Mouse (Mus musculus): ENCODE results near the gene Rhoq. TPM values are rescaled to one million over a fixed set of nuclear protein-coding genes. Genes with fewer than 3 reads are reported as not detected.
A peak's percentile ranks its signal among the peaks of the same experiment; 100 is the strongest.

The Rhoq gene
- polyA plus RNA-seq, 1 experiment from 2014 or later, result 10.8 TPM

DNA sequence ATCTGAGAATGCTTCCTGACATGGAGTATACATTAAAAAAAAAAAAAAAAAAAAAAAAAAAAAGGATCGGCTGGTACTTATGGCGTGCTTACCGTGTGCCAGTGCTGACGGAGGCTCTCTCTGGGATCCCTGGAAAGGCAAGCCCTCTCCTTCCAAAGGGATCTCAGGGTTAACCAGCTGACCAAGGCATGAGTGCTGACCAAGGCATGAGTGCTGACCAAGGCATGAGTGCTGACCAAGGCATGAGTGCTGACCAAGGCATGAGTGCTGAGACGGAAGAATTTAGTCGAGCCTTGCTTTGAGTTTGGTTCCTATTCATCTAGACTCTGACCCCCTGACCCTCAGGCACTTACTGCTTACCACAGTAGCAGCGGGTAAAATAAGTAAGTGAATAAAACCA, 24.2 kb upstream of the Rhoq start:
- no peak overlapping the region for H3K9ac ChIP-seq
- WGBS, result 66% methylated on average over 7 of the region's 7 CpGs
- H3K4me1 ChIP-seq, result peaks cover 11% of the 10 kb centered on the region
- H3K4me2 ChIP-seq, result no peak overlapping the region
- no peak overlapping the region for H3K4me3 ChIP-seq (replicated peaks)
- H3K27me3 ChIP-seq, result peaks cover 24% of the 10 kb centered on the region
- H3K9me3 ChIP-seq, result no peaks in the 10 kb centered on the region
- no peak for ATAC-seq (ENCODE audit: low FRiP score)
- H3K27ac ChIP-seq, result no peak overlapping the region
- H3K36me3 ChIP-seq (replicated peaks), result no peaks in the 10 kb centered on the region

- ATAC-seq (ENCODE audit: low FRiP score), result no peak
- Histone ChIP-seq H3K4me1 (peaks cover 11% of the 10 kb centered on the region), H3K9me3 (no peaks in the 10 kb centered on the region), H3K27me3 (peaks cover 7% of the 10 kb centered on the region), H3K4me3 (replicated peaks) (no peak overlapping the region), H3K4me2 (no peak overlapping the region), H3K27ac (no peak overlapping the region), H3K36me3 (replicated peaks) (no peaks in the 10 kb centered on the region), H3K9ac (no peak overlapping the region)
- 57% methylated on average over 6 of the region's 6 CpGs for WGBS
These were observed 20.8 kb upstream of the Rhoq start for GRCm38 (mm10) chr17:86942112-86942511.

GRCm38 (mm10) chr17:86943158-86943557, 19.7 kb upstream of the Rhoq start:
- Histone ChIP-seq H3K4me1 (peaks cover 8% of the 10 kb centered on the region), H3K4me3 (replicated peaks) (no peak overlapping the region), H3K9ac (no peak overlapping the region), H3K27ac (no peak overlapping the region), H3K9me3 (no peaks in the 10 kb centered on the region), H3K36me3 (replicated peaks) (no peaks in the 10 kb centered on the region), H3K4me2 (no peak overlapping the region), H3K27me3 (peaks cover 5% of the 10 kb centered on the region; the same call in 1 of the 2 replicates)
- no peak for ATAC-seq (ENCODE audit: low FRiP score)
- 89% methylated on average over 6 of the region's 6 CpGs for WGBS

DNA sequence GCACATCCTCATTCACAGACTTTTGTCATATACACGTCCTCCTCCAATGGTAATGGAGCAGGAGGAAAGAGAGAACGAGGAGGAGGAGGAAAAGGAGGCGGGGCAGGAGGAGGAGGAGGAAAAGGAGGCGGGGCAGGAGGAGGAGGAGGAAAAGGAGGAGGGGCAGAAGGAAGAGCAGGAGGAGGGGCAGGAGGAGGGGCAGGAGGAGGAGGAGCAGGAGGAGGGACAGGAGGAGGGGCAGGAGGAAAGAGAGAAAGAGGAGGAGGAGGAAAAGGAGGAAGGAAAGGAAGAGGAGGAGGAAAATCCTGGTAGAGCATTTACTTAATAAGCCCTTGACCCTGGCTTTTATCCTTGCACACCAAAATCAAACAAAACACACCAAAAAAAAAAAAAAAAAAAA, 16.8 kb upstream of the Rhoq start:
- H3K4me3 ChIP-seq (replicated peaks), result no peak overlapping the region
- ATAC-seq (ENCODE audit: low FRiP score), result no peak
- no peak overlapping the region for H3K9ac ChIP-seq
- H3K27me3 ChIP-seq, result peaks cover 4% of the 10 kb centered on the region
- no peak overlapping the region for H3K4me2 ChIP-seq
- peaks cover 10% of the 10 kb centered on the region for H3K4me1 ChIP-seq
- H3K36me3 ChIP-seq (replicated peaks), result no peaks in the 10 kb centered on the region
- H3K9me3 ChIP-seq, result no peaks in the 10 kb centered on the region
- H3K27ac ChIP-seq, result no peak overlapping the region
- 34% methylated on average over 4 of the region's 4 CpGs for WGBS

GRCm38 (mm10) chr17:86947840-86948796, 14.8 kb upstream of the Rhoq start, which contains the start of gene Atp6v1e2:
Gene Atp6v1e2 (minus strand): TSS chr17:86947897.
- H3K36me3 ChIP-seq (replicated peaks), result no peaks in the 10 kb centered on the region
- no peaks in the 10 kb centered on the region for H3K9me3 ChIP-seq
- ATAC-seq (ENCODE audit: low FRiP score), result peak; percentile 90
- no peak within 1 kb of the TSS for H3K9ac ChIP-seq
- H3K4me2 ChIP-seq, result no peak within 1 kb of the TSS
- peaks cover 10% of the 10 kb centered on the region for H3K4me1 ChIP-seq
- no peak within 1 kb of the TSS for H3K27ac ChIP-seq
- 72% methylated on average over 28 of the region's 28 CpGs for WGBS
- peaks cover 4% of the 10 kb centered on the region; the same call in 1 of the 2 replicates for H3K27me3 ChIP-seq
- no peak within 1 kb of the TSS for H3K4me3 ChIP-seq (replicated peaks)

- no peak overlapping the region for H3K9ac ChIP-seq
- no peak overlapping the region for H3K4me2 ChIP-seq
- H3K4me1 ChIP-seq, result peaks cover 10% of the 10 kb centered on the region
- H3K27ac ChIP-seq, result no peak overlapping the region
- H3K4me3 ChIP-seq (replicated peaks), result no peak overlapping the region
- H3K27me3 ChIP-seq, result peaks cover 4% of the 10 kb centered on the region; the same call in 1 of the 2 replicates
- ATAC-seq (ENCODE audit: low FRiP score), result no peak
- 79% methylated on average over 6 of the region's 6 CpGs for WGBS
- no peaks in the 10 kb centered on the region for H3K36me3 ChIP-seq (replicated peaks)
- H3K9me3 ChIP-seq, result no peaks in the 10 kb centered on the region
These were observed 14.1 kb upstream of the Rhoq start for GRCm38 (mm10) chr17:86948801-86949200.

DNA sequence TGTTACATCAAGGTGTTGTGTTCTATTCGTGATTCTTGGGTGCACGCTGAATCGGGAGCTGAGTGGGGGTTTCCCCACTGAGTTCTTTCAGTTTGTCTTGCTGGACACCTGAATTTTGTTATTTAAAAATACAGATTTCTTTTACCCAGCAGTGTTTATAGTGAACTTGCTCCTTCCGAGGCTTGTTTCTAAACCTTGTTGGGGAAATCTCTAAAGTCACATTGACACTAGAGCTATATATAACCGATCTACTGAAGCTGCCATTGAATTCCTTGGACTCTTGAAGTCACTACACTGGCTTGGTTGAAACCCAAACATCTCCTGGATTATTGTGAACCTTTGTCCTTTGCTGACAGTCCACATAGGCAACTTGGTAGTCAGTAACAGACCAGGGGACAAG, 5.6 kb upstream of the Rhoq start:
- H3K36me3 ChIP-seq (replicated peaks), result no peaks in the 10 kb centered on the region
- H3K9ac ChIP-seq, result no peak overlapping the region
- no peaks in the 10 kb centered on the region for H3K27me3 ChIP-seq
- 93% methylated on average over 5 of the region's 5 CpGs for WGBS
- H3K9me3 ChIP-seq, result no peaks in the 10 kb centered on the region
- H3K27ac ChIP-seq, result no peak overlapping the region
- no peak overlapping the region for H3K4me3 ChIP-seq (replicated peaks)
- ATAC-seq (ENCODE audit: low FRiP score), result no peak
- H3K4me2 ChIP-seq, result no peak overlapping the region
- peaks cover 6% of the 10 kb centered on the region; the same call in 1 of the 2 replicates for H3K4me1 ChIP-seq

- Histone ChIP-seq H3K4me1 (peaks cover 6% of the 10 kb centered on the region; the same call in 1 of the 2 replicates), H3K27me3 (no peaks in the 10 kb centered on the region), H3K9ac (no peak overlapping the region), H3K4me2 (no peak overlapping the region), H3K36me3 (replicated peaks) (no peaks in the 10 kb centered on the region), H3K4me3 (replicated peaks) (no peak overlapping the region), H3K27ac (no peak overlapping the region), H3K9me3 (no peaks in the 10 kb centered on the region)
- ATAC-seq (ENCODE audit: low FRiP score), result no peak
- 93% methylated on average over 14 of the region's 14 CpGs for WGBS
These were observed 4.9 kb upstream of the Rhoq start for GRCm38 (mm10) chr17:86957968-86958367.

- 0 out of 2 replicates have a peak overlapping the region, but pooled peaks have one; percentile 83 for H3K9ac ChIP-seq
- peaks cover 28% of the 10 kb centered on the region for H3K4me1 ChIP-seq
- no peak overlapping the region for H3K27ac ChIP-seq
- H3K36me3 ChIP-seq (replicated peaks), result no peaks in the 10 kb centered on the region
- no peak for ATAC-seq (ENCODE audit: low FRiP score)
- no peaks in the 10 kb centered on the region for H3K9me3 ChIP-seq
- H3K4me3 ChIP-seq (replicated peaks), result no peak overlapping the region
- H3K27me3 ChIP-seq, result no peaks in the 10 kb centered on the region
- H3K4me2 ChIP-seq, result no peak overlapping the region
- WGBS, result 70% methylated on average over 8 of the region's 8 CpGs
These were observed 1.5 kb upstream of the Rhoq start for GRCm38 (mm10) chr17:86961301-86961841.

DNA sequence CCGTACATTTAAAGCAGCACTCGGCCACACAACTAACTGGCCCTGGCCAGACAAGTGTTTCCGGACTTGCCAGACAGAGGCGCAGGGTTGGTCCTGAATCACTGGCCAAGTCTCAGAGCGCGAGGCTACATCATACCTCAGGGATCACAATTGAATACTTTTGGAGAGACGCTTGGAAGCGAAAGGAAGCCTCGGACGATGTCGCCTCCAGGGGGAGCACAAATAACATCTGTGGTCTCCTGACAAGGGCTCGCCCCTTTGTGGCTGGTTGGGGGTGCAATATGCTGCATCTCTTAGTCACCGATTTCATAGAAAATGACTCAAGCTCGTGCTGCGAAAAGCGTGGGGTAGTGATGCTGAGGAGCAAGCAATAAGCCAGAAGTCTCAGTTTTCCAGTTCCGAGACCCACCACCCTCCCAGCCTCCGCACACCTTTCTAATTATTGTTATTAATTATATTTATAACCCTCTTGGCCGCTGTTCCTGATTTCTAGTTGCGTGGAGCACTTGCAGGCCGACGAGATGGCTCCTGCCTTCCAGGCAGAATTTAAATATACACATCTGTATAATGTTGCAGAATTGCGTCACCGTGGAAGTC, 487 bp upstream of the Rhoq start:
- Histone ChIP-seq H3K4me3 (replicated peaks) (peak overlapping the region; percentile 87), H3K27ac (peak overlapping the region; percentile 73), H3K4me1 (peaks cover 28% of the 10 kb centered on the region), H3K36me3 (replicated peaks) (0 out of 2 replicates have a peak, but pooled peaks cover 3% of the 10 kb centered on the region), H3K9ac (peak overlapping the region; percentile 83), H3K9me3 (no peaks in the 10 kb centered on the region), H3K4me2 (peak overlapping the region; percentile 89), H3K27me3 (no peaks in the 10 kb centered on the region)
- peak; percentile 69 for ATAC-seq (ENCODE audit: low FRiP score)
- under 1% methylated on average over 24 of the region's 24 CpGs for WGBS

GRCm38 (mm10) chr17:86963586-86963902, 662 bp downstream of the Rhoq start:
- Histone ChIP-seq H3K4me1 (peaks cover 28% of the 10 kb centered on the region), H3K27me3 (no peaks in the 10 kb centered on the region), H3K9ac (peak overlapping the region; percentile 83), H3K36me3 (replicated peaks) (0 out of 2 replicates have a peak, but pooled peaks cover 4% of the 10 kb centered on the region), H3K9me3 (no peaks in the 10 kb centered on the region), H3K4me2 (peak overlapping the region; percentile 89), H3K27ac (peak overlapping the region; percentile 73), H3K4me3 (replicated peaks) (peak overlapping the region; percentile 87)
- ATAC-seq (ENCODE audit: low FRiP score), result peak; percentile 62
- 1% methylated on average over 22 of the region's 26 CpGs for WGBS

- H3K4me2 ChIP-seq, result peak overlapping the region; percentile 89
- H3K27me3 ChIP-seq, result no peaks in the 10 kb centered on the region
- 0% methylated on average over 6 of the region's 6 CpGs for WGBS
- H3K4me1 ChIP-seq, result peaks cover 28% of the 10 kb centered on the region
- peak overlapping the region; percentile 83 for H3K9ac ChIP-seq
- 0 out of 2 replicates have a peak, but pooled peaks cover 4% of the 10 kb centered on the region for H3K36me3 ChIP-seq (replicated peaks)
- H3K27ac ChIP-seq, result peak overlapping the region; percentile 73; the same call in 1 of the 2 replicates
- ATAC-seq (ENCODE audit: low FRiP score), result no peak
- peak overlapping the region; percentile 87 for H3K4me3 ChIP-seq (replicated peaks)
- no peaks in the 10 kb centered on the region for H3K9me3 ChIP-seq
These were observed 1.2 kb downstream of the Rhoq start for GRCm38 (mm10) chr17:86964041-86964440.

Data from forebrain, embryonic 12.5 days (tissue).